Comparison of ENCODE assay signal across 14 mouse cellular contexts in genomic region chr5:73188576-73188975, GRCm38 (mm10).
DNase-seq lines count a peak whose midpoint lies in the region; ATAC-seq and TF ChIP-seq lines count a peak whose summit lies in the region.
"Had no signal": no experiment of that assay in that cellular context is flagged by ENCODE, and none has a peak within 500 bp of the region (broad histone marks: within the 10 kb centered on the region; RNA-seq: fewer than 3 reads in every experiment).

No protein-coding gene starts in this region.

- H3K4me2 ChIP-seq in hindbrain, embryonic 12.5 days (replicated peaks), result no peak overlapping the region
- no peak overlapping the region for H3K4me2 ChIP-seq in hindbrain, embryonic 16.5 days (ENCODE audit: low read length)
- H3K4me2 ChIP-seq in intestine, postnatal 0 days (replicated peaks; ENCODE audit: low read depth), result peak overlapping the region; percentile 56; the same call in 1 of the 2 replicates
- H3K4me2 ChIP-seq in stomach, embryonic 16.5 days (ENCODE audit: low read depth, low read length), result no peak overlapping the region
- H3K4me2 ChIP-seq in hindbrain, embryonic 14.5 days (replicated peaks), result no peak overlapping the region

- H3K36me3 ChIP-seq in hindbrain, embryonic 12.5 days, result peaks cover 10% of the 10 kb centered on the region; the same call in 1 of the 2 replicates
- H3K36me3 ChIP-seq in hindbrain, embryonic 16.5 days (ENCODE audit: control insufficient read depth, insufficient read depth, low read length), result no peaks in the 10 kb centered on the region
- no peaks in the 10 kb centered on the region; the same call in 1 of the 2 replicates for H3K36me3 ChIP-seq in intestine, postnatal 0 days (ENCODE audit: control insufficient read depth, insufficient read depth)
- no peaks in the 10 kb centered on the region for H3K36me3 ChIP-seq in stomach, embryonic 16.5 days (ENCODE audit: control insufficient read depth, insufficient read depth, low read length)
- no peaks in the 10 kb centered on the region for H3K36me3 ChIP-seq in hindbrain, embryonic 14.5 days (replicated peaks; ENCODE audit: control insufficient read depth, insufficient read depth)

- no peak overlapping the region for H3K9ac ChIP-seq in hindbrain, embryonic 12.5 days
- H3K9ac ChIP-seq in hindbrain, embryonic 16.5 days (ENCODE audit: low read depth, low read length), result no peak overlapping the region
- H3K9ac ChIP-seq in intestine, postnatal 0 days (ENCODE audit: low read depth, low read length), result no peak overlapping the region
- no peak overlapping the region for H3K9ac ChIP-seq in stomach, embryonic 16.5 days (ENCODE audit: low read length)
- no peak overlapping the region for H3K9ac ChIP-seq in hindbrain, embryonic 14.5 days

- H3K27ac ChIP-seq in hindbrain, embryonic 12.5 days, result peak overlapping the region; percentile 35
- H3K27ac ChIP-seq in hindbrain, embryonic 16.5 days (ENCODE audit: low read depth, low read length), result no peak overlapping the region
- H3K27ac ChIP-seq in intestine, postnatal 0 days (ENCODE audit: low read depth, low read length), result peak overlapping the region; percentile 5; the same call in 1 of the 2 replicates
- H3K27ac ChIP-seq in stomach, embryonic 16.5 days (ENCODE audit: low read length), result peak overlapping the region; percentile 60
- H3K27ac ChIP-seq in hindbrain, embryonic 14.5 days, result no peak overlapping the region
- H3K27ac ChIP-seq: heart, adult 2 months had no signal

- no peak overlapping the region for H3K4me3 ChIP-seq in hindbrain, embryonic 12.5 days
- H3K4me3 ChIP-seq in hindbrain, embryonic 16.5 days (ENCODE audit: low read length), result no peak overlapping the region
- no peak overlapping the region for H3K4me3 ChIP-seq in intestine, postnatal 0 days (ENCODE audit: low read depth, low read length)
- H3K4me3 ChIP-seq in stomach, embryonic 16.5 days (replicated peaks; ENCODE audit: low read length), result no peak overlapping the region
- H3K4me3 ChIP-seq in hindbrain, embryonic 14.5 days (replicated peaks; ENCODE audit: low read length), result no peak overlapping the region
- H3K4me3 ChIP-seq: heart, adult 2 months had no signal

- no peak for TF ChIP-seq CTCF in intestine, postnatal 0 days (IDR thresholded peaks at IDR 0.05; ENCODE audit: low read depth)

- no peaks in the 10 kb centered on the region for H3K27me3 ChIP-seq in hindbrain, embryonic 12.5 days
- H3K27me3 ChIP-seq in hindbrain, embryonic 16.5 days (replicated peaks; ENCODE audit: control insufficient read depth, insufficient read depth, low read length), result no peaks in the 10 kb centered on the region
- no peaks in the 10 kb centered on the region for H3K27me3 ChIP-seq in intestine, postnatal 0 days (replicated peaks; ENCODE audit: control insufficient read depth, insufficient read depth, low read length)
- no peaks in the 10 kb centered on the region for H3K27me3 ChIP-seq in stomach, embryonic 16.5 days (ENCODE audit: control insufficient read depth, insufficient read depth, low read length)
- no peaks in the 10 kb centered on the region for H3K27me3 ChIP-seq in hindbrain, embryonic 14.5 days (ENCODE audit: control insufficient read depth, insufficient read depth, low read length)

- peak; percentile 51 for DNase-seq in R1 (ENCODE audit: low read depth, low spot score)
- DNase-seq in gastrocnemius, postnatal 4 days (ENCODE audit: low spot score in 2 of 2), result no peak
- no peak for DNase-seq in hindbrain, embryonic 14.5 days (ENCODE audit: low spot score)
- DNase-seq: adrenal gland, postnatal 14 days; heart, adult 2 months; kidney, postnatal 14 days; lung, adult 2 months; thymus, adult 2 months had no signal

- ATAC-seq in hindbrain, embryonic 12.5 days (ENCODE audit: low FRiP score), result no peak
- ATAC-seq in hindbrain, embryonic 16.5 days, result no peak
- no peak for ATAC-seq in intestine, postnatal 0 days
- no peak for ATAC-seq in stomach, embryonic 16.5 days (ENCODE audit: insufficient read depth, low FRiP score)
- no peak for ATAC-seq in hindbrain, embryonic 14.5 days (ENCODE audit: low FRiP score)
- ATAC-seq: forebrain, embryonic 14.5 days; midbrain, embryonic 16.5 days had no signal

- no peaks in the 10 kb centered on the region for H3K4me1 ChIP-seq in hindbrain, embryonic 12.5 days
- no peaks in the 10 kb centered on the region for H3K4me1 ChIP-seq in hindbrain, embryonic 16.5 days (ENCODE audit: control insufficient read depth, insufficient read depth, low read depth, low read length)
- peaks cover 12% of the 10 kb centered on the region; the same call in 1 of the 2 replicates for H3K4me1 ChIP-seq in intestine, postnatal 0 days (replicated peaks; ENCODE audit: control insufficient read depth, insufficient read depth, low read length)
- H3K4me1 ChIP-seq in stomach, embryonic 16.5 days (ENCODE audit: control insufficient read depth, insufficient read depth, low read length), result peaks cover 30% of the 10 kb centered on the region
- H3K4me1 ChIP-seq in hindbrain, embryonic 14.5 days (replicated peaks; ENCODE audit: control insufficient read depth, insufficient read depth, low read length), result no peaks in the 10 kb centered on the region

- no peaks in the 10 kb centered on the region for H3K9me3 ChIP-seq in hindbrain, embryonic 12.5 days (replicated peaks)
- no peaks in the 10 kb centered on the region for H3K9me3 ChIP-seq in hindbrain, embryonic 16.5 days (ENCODE audit: control insufficient read depth, low read length)
- H3K9me3 ChIP-seq in intestine, postnatal 0 days (ENCODE audit: control insufficient read depth), result no peaks in the 10 kb centered on the region
- no peaks in the 10 kb centered on the region for H3K9me3 ChIP-seq in stomach, embryonic 16.5 days (replicated peaks; ENCODE audit: control insufficient read depth, low read length)
- no peaks in the 10 kb centered on the region for H3K9me3 ChIP-seq in hindbrain, embryonic 14.5 days (ENCODE audit: control insufficient read depth, low read length)

- 82% methylated on average over 7 of the region's 7 CpGs for WGBS in hindbrain, embryonic 12.5 days
- 79% methylated on average over 7 of the region's 7 CpGs for WGBS in hindbrain, embryonic 16.5 days
- WGBS in intestine, postnatal 0 days, result 52% methylated on average over 7 of the region's 7 CpGs
- 65% methylated on average over 7 of the region's 7 CpGs for WGBS in stomach, embryonic 16.5 days
- 80% methylated on average over 7 of the region's 7 CpGs for WGBS in hindbrain, embryonic 14.5 days

Comparison
In these comparisons a context has a peak if more than half of its experiments do, and no peak if none do; other contexts are left out.
1. H3K27ac ChIP-seq: peak in hindbrain, embryonic 12.5 days (single experiment), intestine, postnatal 0 days (single experiment) and stomach, embryonic 16.5 days (single experiment); none in hindbrain, embryonic 16.5 days (single experiment) and hindbrain, embryonic 14.5 days (single experiment).